Mouse (Mus musculus) spleen, adult 2 months (tissue): Measurements from ENCODE around the gene Myzap. TPM values are rescaled to one million over a fixed set of nuclear protein-coding genes. Genes with fewer than 3 reads are reported as not detected.
"Not testable (repeated sequence)": the region's sequence is repeated elsewhere in the genome, so short reads cannot be mapped to it uniquely, and the experiment has no call there.

Experiments
- DNase-seq, 2 experiments: peaks; one replicate each; pipeline versions ENCODE4 v3.0.0 to v3.0.0-alpha.2; 2012 to 2021; ENCODE audit warnings: low spot score in 2 of 2, low read depth in 1 of 2
- H3K27ac ChIP-seq: fragments of 200-500 bp; 2 replicates; pipeline ENCODE4 v1.5.1; 2012; ENCODE audit warnings: low read length, inconsistent platforms; ENCODE audit not compliant: insufficient read depth
- H3K27me3 ChIP-seq: fragments of 200-500 bp; 2 replicates; pipeline ENCODE4 v1.6.1; 2012; ENCODE audit warnings: mild to moderate bottlenecking, moderate library complexity, low read length, inconsistent platforms; ENCODE audit not compliant: control insufficient read depth, insufficient read depth
- H3K36me3 ChIP-seq: fragments of 200-500 bp; 2 replicates; pipeline ENCODE4 v1.6.1; 2012; ENCODE audit warnings: mild to moderate bottlenecking, low read length, inconsistent platforms; ENCODE audit not compliant: control insufficient read depth, insufficient read depth
- H3K4me1 ChIP-seq: fragments of 200-500 bp; 2 replicates; pipeline ENCODE4 v1.6.1; 2011; ENCODE audit warnings: inconsistent platforms; ENCODE audit not compliant: control insufficient read depth, insufficient read depth, insufficient read length
- H3K4me3 ChIP-seq: fragments of 200-500 bp; 2 replicates; pipeline ENCODE4 v1.5.1; 2011; ENCODE audit warnings: mild to moderate bottlenecking, inconsistent platforms; ENCODE audit not compliant: insufficient read depth, insufficient read length; ENCODE audit errors: extremely low read depth
- CTCF ChIP-seq: fragments of 200-500 bp; IDR thresholded peaks from 2 replicates; pipeline ENCODE4 v1.5.1; 2011; ENCODE audit warnings: mild to moderate bottlenecking, inconsistent platforms; ENCODE audit not compliant: insufficient read depth, insufficient read length, insufficient replicate concordance; ENCODE audit errors: extremely low read depth
- POLR2A ChIP-seq: fragments of 200-500 bp; IDR thresholded peaks from 2 replicates; pipeline ENCODE4 v1.6.1; 2011; ENCODE audit warnings: low read depth, low read length, inconsistent platforms
- WGBS: fragments of 180-500 bp; shearing (Covaris S2); methylation state at CpG from one replicate; pipeline ENCODE4 v1.1.7; 2018; 5-methylcytosine and 5-hydroxymethylcytosine counted together
- polyA plus RNA-seq: library from polyadenylated mRNA; depleted of rRNA; stranded (reverse); fragments of >200 nt; gene quantifications from 2 replicates; pipeline ENCODE4 v1.2.3, GENCODE M21; 2012

Gene Myzap
- polyA plus RNA-seq, 1 experiment = 1.6 TPM

- Histone ChIP-seq H3K36me3 (no peaks in the 10 kb centered on the region), H3K27me3 (no peaks in the 10 kb centered on the region), H3K4me3 (no peak overlapping the region), H3K27ac (no peak overlapping the region), H3K4me1 (no peaks in the 10 kb centered on the region)
- DNase-seq = no peak
- no peak for TF ChIP-seq POLR2A
- no peak for TF ChIP-seq CTCF
- WGBS = 83% methylated on average over 6 of the region's 6 CpGs
These were observed 36.1 kb upstream of the Myzap start for GRCm38 (mm10) chr9:71628286-71628685.

- Histone ChIP-seq H3K27ac (no peak overlapping the region), H3K36me3 (no peaks in the 10 kb centered on the region), H3K4me1 (no peaks in the 10 kb centered on the region), H3K27me3 (no peaks in the 10 kb centered on the region), H3K4me3 (no peak overlapping the region)
- WGBS = 82% methylated on average over 6 of the region's 6 CpGs
- DNase-seq = no peak
- TF ChIP-seq POLR2A = no peak
- no peak for TF ChIP-seq CTCF
These were observed 33.8 kb upstream of the Myzap start for GRCm38 (mm10) chr9:71625961-71626360.

GRCm38 (mm10) chr9:71624793-71625495, 32.8 kb upstream of the Myzap start:
- no peaks in the 10 kb centered on the region for H3K27me3 ChIP-seq
- DNase-seq = peak in 1 of 2 experiments; percentile 51
- peak; percentile 48; the same call in 1 of the 2 replicates for TF ChIP-seq CTCF
- TF ChIP-seq POLR2A = no peak
- H3K4me3 ChIP-seq = no peak overlapping the region
- no peak overlapping the region for H3K27ac ChIP-seq
- H3K4me1 ChIP-seq = no peaks in the 10 kb centered on the region
- WGBS = 39% methylated on average over 10 of the region's 10 CpGs
- H3K36me3 ChIP-seq = no peaks in the 10 kb centered on the region

- TF ChIP-seq POLR2A = no peak
- peak; percentile 40; the same call in 1 of the 2 replicates for TF ChIP-seq CTCF
- H3K27ac ChIP-seq = no peak overlapping the region
- WGBS = 33% methylated on average over 4 of the region's 4 CpGs
- H3K36me3 ChIP-seq = no peaks in the 10 kb centered on the region
- no peak overlapping the region for H3K4me3 ChIP-seq
- DNase-seq = no peak
- no peaks in the 10 kb centered on the region for H3K27me3 ChIP-seq
- H3K4me1 ChIP-seq = no peaks in the 10 kb centered on the region
These were observed 31.9 kb upstream of the Myzap start for GRCm38 (mm10) chr9:71623871-71624569.

- WGBS = 78% methylated on average over 3 of the region's 3 CpGs
- TF ChIP-seq CTCF = no peak
- TF ChIP-seq POLR2A = no peak
- H3K27ac ChIP-seq = no peak overlapping the region
These were observed 30.4 kb upstream of the Myzap start for GRCm38 (mm10) chr9:71622593-71622992.

GRCm38 (mm10) chr9:71621968-71622367, 29.8 kb upstream of the Myzap start:
- WGBS = 85% methylated on average over 4 of the region's 4 CpGs
- no peak overlapping the region for H3K4me3 ChIP-seq
- TF ChIP-seq CTCF (no peak), POLR2A (no peak)
- DNase-seq = no peak
- no peaks in the 10 kb centered on the region for H3K36me3 ChIP-seq
- H3K27ac ChIP-seq = no peak overlapping the region
- no peaks in the 10 kb centered on the region for H3K27me3 ChIP-seq
- H3K4me1 ChIP-seq = no peaks in the 10 kb centered on the region

More at GRCm38 (mm10) chr9:71622593-71622992, 30.4 kb upstream of the Myzap start:
- no peak for DNase-seq
- Histone ChIP-seq H3K4me3 (no peak overlapping the region), H3K36me3 (no peaks in the 10 kb centered on the region), H3K27me3 (no peaks in the 10 kb centered on the region), H3K4me1 (no peaks in the 10 kb centered on the region)

- not testable (repeated sequence) for H3K36me3 ChIP-seq, H3K27me3 ChIP-seq, DNase-seq, H3K4me3 ChIP-seq, H3K27ac ChIP-seq, H3K4me1 ChIP-seq
- 90% methylated on average over 5 of the region's 5 CpGs for WGBS
These were observed 28.0 kb upstream of the Myzap start for GRCm38 (mm10) chr9:71620116-71620515.
